Mouse (Mus musculus): ENCODE results near the gene Trhde. TPM values are rescaled to one million over a fixed set of nuclear protein-coding genes. Genes with fewer than 3 reads are reported as not detected.

Trhde gene
- total RNA-seq, 2 experiments from 2014 or later, result 0.28 to 0.59 TPM

- no peak for DNase-seq
Measured at GRCm38 (mm10) chr10:114735678-114736077, 66.4 kb downstream of the Trhde start.

GRCm38 (mm10) chr10:114735111-114735510 is 67.0 kb downstream of the Trhde start:
- DNase-seq, result no peak

GRCm38 (mm10) chr10:114725591-114725990 is 76.5 kb downstream of the Trhde start:
- DNase-seq, result no peak

- no peak for DNase-seq
Measured at GRCm38 (mm10) chr10:114701791-114702190, 100.3 kb downstream of the Trhde start.

- DNase-seq, result no peak
Measured at GRCm38 (mm10) chr10:114671791-114672415, 130.2 kb downstream of the Trhde start.

GRCm38 (mm10) chr10:114593046-114593445 is 209.1 kb downstream of the Trhde start:
- DNase-seq, result no peak

GRCm38 (mm10) chr10:114578926-114579325 is 223.2 kb downstream of the Trhde start:
- DNase-seq, result no peak

GRCm38 (mm10) chr10:114567891-114568290 is 234.2 kb downstream of the Trhde start:
- no peak for DNase-seq

GRCm38 (mm10) chr10:114509186-114509585 is 292.9 kb downstream of the Trhde start:
- DNase-seq, result no peak

GRCm38 (mm10) chr10:114488806-114489205 is 313.3 kb downstream of the Trhde start:
- no peak for DNase-seq

- DNase-seq, result no peak
Measured at GRCm38 (mm10) chr10:114455591-114455990, 346.5 kb downstream of the Trhde start.

GRCm38 (mm10) chr10:114448116-114448515 is 354.0 kb downstream of the Trhde start:
- no peak for DNase-seq

GRCm38 (mm10) chr10:114418956-114419530 is 383.1 kb downstream of the Trhde start:
- no peak for DNase-seq

GRCm38 (mm10) chr10:114415717-114416116 is 386.4 kb downstream of the Trhde start:
- DNase-seq, result no peak

GRCm38 (mm10) chr10:114405260-114405659 is 396.8 kb downstream of the Trhde start:
- DNase-seq, result no peak

GRCm38 (mm10) chr10:114403795-114404194 is 398.3 kb downstream of the Trhde start:
- DNase-seq, result no peak

GRCm38 (mm10) chr10:114370804-114371203 is 431.3 kb downstream of the Trhde start:
- DNase-seq, result no peak

GRCm38 (mm10) chr10:114363442-114363841 is 438.7 kb downstream of the Trhde start:
- no peak for DNase-seq

- no peak for DNase-seq
Measured at GRCm38 (mm10) chr10:114362631-114363030, 439.5 kb downstream of the Trhde start.

Measured in gastrocnemius, postnatal 25 days (tissue).